Mouse (Mus musculus) bone marrow macrophage, adult 2 months (primary cell): ENCODE measurements at regions not wholly inside any gene's neighbourhood (a gene's known extent, or its start where the extent isn't known, plus 50 kb on each side); places are given as distances from the start of the nearest gene placed in this dataset.

ENCODE experiments used
- H3K27ac ChIP-seq: 2 replicates; pipeline ENCODE4 v1.5.1; 2012; ENCODE audit warnings: low read depth, low read length; ENCODE audit not compliant: insufficient read depth
- H3K4me1 ChIP-seq: 2 replicates; pipeline ENCODE4 v1.6.1; 2012; ENCODE audit warnings: low read length; ENCODE audit not compliant: control insufficient read depth, insufficient read depth
- H3K4me3 ChIP-seq: 2 replicates; pipeline ENCODE4 v1.5.1; 2012; ENCODE audit warnings: mild to moderate bottlenecking, low read length, moderate library complexity; ENCODE audit not compliant: insufficient read depth
- CTCF ChIP-seq: IDR thresholded peaks from 2 replicates; pipeline ENCODE4 v1.5.1; 2012; ENCODE audit warnings: low read depth, mild to moderate bottlenecking, low read length, moderate library complexity
- POLR2A ChIP-seq: IDR thresholded peaks from 2 replicates; pipeline ENCODE4 v1.6.1; 2012; ENCODE audit warnings: mild to moderate bottlenecking, low read depth, low read length, borderline replicate concordance

GRCm38 (mm10) chr2:169494503-169495311 lies 92.8 kb downstream of the Gm11011 start:
- H3K27ac ChIP-seq = no peak overlapping the region
- TF ChIP-seq CTCF (no peak), POLR2A (no peak)
- H3K4me3 ChIP-seq = no peak overlapping the region
- H3K4me1 ChIP-seq = no peaks in the 10 kb centered on the region

GRCm38 (mm10) chr2:169493609-169494275 lies 93.8 kb downstream of the Gm11011 start:
- Histone ChIP-seq H3K4me3 (no peak overlapping the region), H3K4me1 (no peaks in the 10 kb centered on the region), H3K27ac (no peak overlapping the region)
- TF ChIP-seq CTCF (no peak), POLR2A (no peak)

GRCm38 (mm10) chr2:169483934-169484333 lies 103.6 kb downstream of the Gm11011 start:
- Histone ChIP-seq H3K4me1 (no peaks in the 10 kb centered on the region), H3K27ac (no peak overlapping the region), H3K4me3 (no peak overlapping the region)
- TF ChIP-seq CTCF (no peak), POLR2A (no peak)

GRCm38 (mm10) chr2:169481731-169482465 lies 105.6 kb downstream of the Gm11011 start:
- H3K4me3 ChIP-seq = no peak overlapping the region
- no peak overlapping the region for H3K27ac ChIP-seq
- TF ChIP-seq CTCF = no peak
- no peak for TF ChIP-seq POLR2A
- no peaks in the 10 kb centered on the region for H3K4me1 ChIP-seq

- TF ChIP-seq POLR2A = no peak
- no peak for TF ChIP-seq CTCF
- H3K4me3 ChIP-seq = no peak overlapping the region
These were observed 113.0 kb downstream of the Gm11011 start for GRCm38 (mm10) chr2:169474418-169475112.

GRCm38 (mm10) chr2:169469538-169469937 lies 118.0 kb downstream of the Gm11011 start:
- Histone ChIP-seq H3K4me1 (no peaks in the 10 kb centered on the region), H3K27ac (no peak overlapping the region), H3K4me3 (no peak overlapping the region)
- TF ChIP-seq CTCF (no peak), POLR2A (no peak)

More at GRCm38 (mm10) chr2:169474418-169475112, 113.0 kb downstream of the Gm11011 start:
- Histone ChIP-seq H3K4me1 (no peaks in the 10 kb centered on the region), H3K27ac (no peak overlapping the region)

GRCm38 (mm10) chr2:169467621-169468020 lies 119.9 kb downstream of the Gm11011 start:
- H3K4me1 ChIP-seq = no peaks in the 10 kb centered on the region
- no peak overlapping the region for H3K4me3 ChIP-seq
- no peak for TF ChIP-seq CTCF
- TF ChIP-seq POLR2A = no peak
- H3K27ac ChIP-seq = no peak overlapping the region

- Histone ChIP-seq H3K4me1 (no peaks in the 10 kb centered on the region), H3K27ac (no peak overlapping the region), H3K4me3 (no peak overlapping the region)
- TF ChIP-seq CTCF = no peak
- no peak for TF ChIP-seq POLR2A
These were observed 123.4 kb downstream of the Gm11011 start for GRCm38 (mm10) chr2:169464106-169464505.

- no peak for TF ChIP-seq POLR2A
- no peak for TF ChIP-seq CTCF
- Histone ChIP-seq H3K4me3 (no peak overlapping the region), H3K27ac (no peak overlapping the region), H3K4me1 (no peaks in the 10 kb centered on the region)
These were observed 126.0 kb downstream of the Gm11011 start for GRCm38 (mm10) chr2:169461491-169462039.
